Comparison of ENCODE assay signal across 22 mouse cellular contexts in the genomic region with DNA sequence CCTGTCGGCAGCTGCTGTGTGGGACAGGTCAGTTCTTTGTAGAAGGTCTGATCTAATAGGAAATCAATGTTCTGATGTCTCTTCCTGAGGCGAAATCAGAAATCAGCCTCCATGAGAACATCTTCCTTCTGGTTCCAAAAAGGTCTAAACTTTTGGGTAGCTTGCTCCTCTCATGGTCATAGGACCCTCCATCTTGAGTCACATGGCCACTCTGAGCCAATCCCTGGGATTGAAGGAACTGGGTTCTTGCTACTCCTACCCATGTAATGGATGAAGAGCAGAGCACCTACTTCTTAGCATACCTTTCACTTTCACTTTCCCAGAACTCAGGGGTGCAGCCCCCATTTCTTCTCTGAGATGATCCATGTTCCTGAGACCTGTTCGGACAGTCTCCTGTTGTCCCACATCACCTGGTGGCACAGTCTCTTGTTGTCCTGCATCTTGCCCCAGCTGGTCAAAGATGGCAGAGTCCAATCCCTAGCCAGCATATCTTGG.
"Had no signal": no experiment of that assay in that cellular context is flagged by ENCODE, and none has a peak within 500 bp of the region (broad histone marks: within the 10 kb centered on the region; RNA-seq: fewer than 3 reads in every experiment).

No protein-coding gene starts in this region.

- DNase-seq: kidney, adult 2 months; kidney, postnatal 25 days; layer of hippocampus, adult 9-11 months; liver; lung, adult 18-20 months; lung, postnatal 14 days; right cerebral cortex, postnatal 14 days; right cerebral cortex, postnatal 4 days; thymus, adult 2 months; thymus, postnatal 14 days; thymus, postnatal 4 days had no signal

- H3K9ac ChIP-seq: limb, embryonic 13.5 days; liver, embryonic 12.5 days; liver, embryonic 15.5 days; lung, embryonic 15.5 days; midbrain, embryonic 13.5 days had no signal

- ATAC-seq: liver, embryonic 12.5 days; midbrain, embryonic 13.5 days; midbrain, embryonic 16.5 days had no signal

- H3K27me3 ChIP-seq: limb, embryonic 13.5 days; liver, embryonic 12.5 days; liver, embryonic 15.5 days; lung, embryonic 15.5 days; midbrain, embryonic 13.5 days had no signal

- H3K4me3 ChIP-seq: layer of hippocampus, adult 2 months; limb, embryonic 10.5 days; limb, embryonic 13.5 days; liver, embryonic 12.5 days; liver, embryonic 15.5 days; lung, embryonic 15.5 days; midbrain, embryonic 13.5 days had no signal

- H3K4me1 ChIP-seq: liver, embryonic 12.5 days; liver, embryonic 15.5 days; lung, embryonic 15.5 days; midbrain, embryonic 13.5 days had no signal

- H3K4me2 ChIP-seq: limb, embryonic 13.5 days; liver, embryonic 12.5 days; liver, embryonic 15.5 days; lung, embryonic 15.5 days; midbrain, embryonic 13.5 days had no signal

- H3K27ac ChIP-seq: kidney, postnatal 0 days; layer of hippocampus, adult 2 months; limb, embryonic 10.5 days; limb, embryonic 13.5 days; liver, embryonic 12.5 days; liver, embryonic 15.5 days; lung, embryonic 15.5 days; macrophage; midbrain, embryonic 13.5 days; stomach, postnatal 0 days had no signal

- H3K36me3 ChIP-seq: limb, embryonic 10.5 days; limb, embryonic 13.5 days; liver, embryonic 12.5 days; liver, embryonic 15.5 days; lung, embryonic 15.5 days; midbrain, embryonic 13.5 days had no signal

- H3K9me3 ChIP-seq: limb, embryonic 10.5 days; limb, embryonic 13.5 days; liver, embryonic 12.5 days; liver, embryonic 15.5 days; lung, embryonic 15.5 days; midbrain, embryonic 13.5 days had no signal
